Mouse (Mus musculus) right cerebral cortex, adult 18-20 months (tissue): ENCODE results near the gene Fam222a.
A peak's percentile ranks its signal among the peaks of the same experiment; 100 is the strongest.

ENCODE experiments used
- DNase-seq: peaks from one replicate; pipeline ENCODE4 v3.0.0; 2022; ENCODE audit warnings: mixed read lengths

The Fam222a gene

GRCm38 (mm10) chr5:114567565-114568197 lies at the start of gene Fam222a:
Gene Fam222a (plus strand): TSS chr5:114568016.
- DNase-seq: peak; percentile 67

DNA sequence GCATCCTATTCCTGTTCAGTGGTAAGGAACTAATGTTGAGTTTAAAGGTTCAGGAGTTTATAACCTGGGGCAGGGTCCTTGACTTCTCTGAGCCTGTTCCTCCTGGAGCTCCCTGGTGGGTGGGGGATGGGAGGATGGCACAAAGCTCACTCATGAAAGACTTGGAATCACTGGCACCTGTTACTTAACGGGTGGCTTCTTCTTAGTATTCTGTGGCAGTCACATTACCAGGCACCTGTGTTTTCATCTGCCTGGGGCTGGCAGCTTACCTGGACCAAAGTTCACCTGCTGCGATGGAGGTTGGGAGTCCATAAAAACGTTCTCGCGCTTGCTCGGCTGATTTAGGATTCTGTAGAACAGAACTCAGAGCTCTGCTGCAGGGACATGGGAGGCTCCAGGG lies 39.5 kb upstream of the Fam222a start:
- DNase-seq: no peak

- no peak for DNase-seq
These were observed 37.5 kb upstream of the Fam222a start for GRCm38 (mm10) chr5:114530337-114530736.

DNA sequence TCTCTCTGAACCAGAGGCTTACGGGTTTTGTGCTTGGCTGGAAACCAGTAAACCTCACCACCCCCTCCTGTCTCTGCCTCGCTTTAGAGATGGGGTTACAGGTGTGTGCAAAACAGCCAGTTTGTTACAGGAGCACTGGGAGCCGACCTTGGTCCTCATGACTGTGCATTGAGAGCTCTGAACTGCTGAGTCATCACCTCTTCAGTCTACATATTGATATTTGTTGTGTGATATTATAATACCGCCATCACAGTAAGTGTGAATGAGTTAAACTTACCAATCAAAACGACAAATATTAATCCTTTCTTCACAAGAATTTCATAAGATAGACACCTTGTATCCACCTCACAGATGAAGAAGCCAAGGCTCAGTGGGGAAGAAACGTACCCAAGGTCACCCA lies 35.8 kb upstream of the Fam222a start:
- no peak for DNase-seq

DNA sequence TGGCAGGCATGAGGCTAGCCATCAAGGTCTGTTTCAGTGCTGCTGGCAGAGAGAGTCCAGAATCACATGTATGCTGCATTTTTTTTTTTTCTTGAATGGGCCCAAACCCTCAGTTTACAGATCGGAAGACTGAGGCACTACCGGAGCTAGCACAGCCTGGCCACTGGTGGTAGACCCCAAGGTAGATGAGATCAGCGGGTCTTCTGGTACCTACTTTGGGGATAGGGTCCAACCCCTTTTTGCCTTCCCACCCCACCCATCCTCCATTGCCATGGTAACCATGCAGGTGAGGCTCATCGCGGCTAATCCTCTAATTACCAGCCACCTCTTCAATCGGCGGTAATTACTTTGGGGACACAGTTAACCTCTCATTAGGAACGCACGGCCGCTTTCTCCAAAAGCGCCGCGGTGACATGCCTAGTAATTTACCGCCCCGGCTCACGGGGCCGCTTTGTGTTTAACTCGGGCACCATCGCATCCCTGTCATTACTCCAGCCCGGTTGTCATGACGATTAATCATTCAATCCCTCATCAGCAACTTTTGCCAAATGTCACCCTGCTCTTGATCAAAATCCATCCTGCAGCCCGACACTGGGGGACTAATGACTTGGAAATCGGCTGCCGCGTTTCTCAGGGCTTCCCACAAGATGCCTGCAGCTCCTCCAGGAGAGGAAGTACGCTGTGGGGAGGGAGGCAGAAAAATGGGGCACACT lies 30.4 kb upstream of the Fam222a start:
- DNase-seq: no peak

DNA sequence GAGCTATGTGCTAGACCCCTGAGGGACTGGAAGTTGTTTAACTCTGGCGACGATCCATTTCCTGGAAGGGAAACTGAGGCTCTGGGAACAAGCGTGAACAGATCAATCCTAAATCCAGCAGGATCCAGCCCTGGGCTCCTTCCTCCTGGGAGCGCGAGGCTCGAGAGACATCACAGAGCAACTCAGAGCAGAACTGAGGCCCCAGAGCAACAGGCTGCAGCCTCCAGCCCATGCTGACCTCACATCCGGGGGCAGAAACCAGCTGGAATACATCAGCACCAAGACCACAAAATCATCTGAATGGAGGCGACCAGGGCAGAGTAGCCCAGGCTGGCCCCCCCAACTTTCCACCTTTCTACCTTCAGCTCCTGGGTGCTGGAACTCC lies 29.8 kb upstream of the Fam222a start:
- no peak for DNase-seq

DNA sequence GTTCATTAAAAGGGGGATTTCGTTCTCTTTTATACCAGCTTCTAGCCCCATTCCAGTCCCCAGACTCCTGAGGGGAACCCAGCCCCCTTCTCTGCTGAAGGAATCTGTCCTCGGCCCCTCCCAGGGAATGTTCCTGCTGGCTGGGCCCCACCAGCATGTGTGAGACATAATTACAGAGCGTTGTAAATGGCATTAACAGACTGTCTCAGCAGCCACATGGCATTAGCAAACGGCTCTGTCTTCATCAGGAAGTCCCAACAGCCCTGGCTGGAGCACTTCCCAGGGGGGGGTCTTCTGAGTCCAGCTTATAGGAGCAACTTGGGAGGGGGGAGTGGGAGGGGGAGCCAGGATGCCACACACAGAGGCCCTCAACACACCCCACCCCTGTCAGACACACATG lies 29.1 kb upstream of the Fam222a start:
- no peak for DNase-seq

DNA sequence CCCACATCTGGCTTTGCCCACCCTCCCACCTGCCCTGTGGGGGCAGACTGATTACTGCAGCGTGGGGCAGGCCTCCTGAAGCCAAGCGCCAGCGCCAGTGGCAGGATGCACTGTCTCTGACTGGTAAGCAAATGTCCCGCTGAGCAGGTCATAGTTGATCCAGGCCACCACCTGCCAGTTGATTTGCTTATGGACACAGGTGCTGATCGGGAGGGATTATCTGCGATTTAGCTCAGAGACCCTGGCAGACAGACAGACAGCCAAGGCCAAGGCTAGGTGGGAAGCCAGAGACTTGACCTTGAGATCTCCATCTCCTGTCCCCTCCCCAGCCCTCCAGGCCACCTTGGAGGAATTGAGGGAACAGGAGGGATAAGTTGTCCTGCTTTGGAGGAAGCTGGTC lies 28.1 kb upstream of the Fam222a start:
- DNase-seq: no peak

DNA sequence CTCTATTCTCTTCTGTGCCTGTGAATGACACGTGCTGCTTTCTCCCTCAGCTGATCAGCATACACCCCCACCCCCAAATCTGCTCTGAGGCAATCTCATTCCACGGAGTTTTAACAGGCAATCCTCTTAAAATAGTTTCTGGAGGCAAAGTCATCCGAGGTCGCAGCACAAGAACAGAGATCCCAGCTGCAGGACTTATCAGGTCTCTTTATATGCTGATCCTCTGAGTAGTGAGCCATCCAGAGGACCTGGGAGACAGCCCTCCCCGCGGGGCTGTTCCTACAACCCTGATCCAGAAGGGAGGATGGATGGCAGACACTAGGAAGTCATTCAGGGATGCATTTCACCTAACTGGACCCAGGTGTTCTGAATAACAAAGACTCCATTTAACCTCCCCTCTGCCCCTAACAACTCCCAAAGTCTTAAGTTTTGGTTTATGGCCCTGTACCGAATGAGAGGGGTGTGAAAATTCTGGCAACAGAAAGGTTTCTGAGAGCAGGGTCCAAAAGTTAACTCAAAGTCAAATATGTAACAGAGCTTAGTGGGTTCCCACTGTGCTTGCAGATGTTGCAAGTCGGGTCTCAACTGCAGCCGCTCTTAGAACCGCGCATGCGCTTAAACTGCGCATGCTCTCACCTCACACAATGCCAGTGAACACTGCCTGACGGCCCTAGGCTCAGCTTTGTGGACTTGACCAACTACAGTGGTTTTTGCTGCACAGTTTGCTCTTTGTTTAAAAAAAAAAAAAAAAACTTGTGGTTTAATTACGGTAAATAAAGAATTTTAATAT lies 26.0 kb upstream of the Fam222a start:
- DNase-seq: no peak

- no peak for DNase-seq
These were observed 24.2 kb upstream of the Fam222a start for GRCm38 (mm10) chr5:114543656-114544055.

DNA sequence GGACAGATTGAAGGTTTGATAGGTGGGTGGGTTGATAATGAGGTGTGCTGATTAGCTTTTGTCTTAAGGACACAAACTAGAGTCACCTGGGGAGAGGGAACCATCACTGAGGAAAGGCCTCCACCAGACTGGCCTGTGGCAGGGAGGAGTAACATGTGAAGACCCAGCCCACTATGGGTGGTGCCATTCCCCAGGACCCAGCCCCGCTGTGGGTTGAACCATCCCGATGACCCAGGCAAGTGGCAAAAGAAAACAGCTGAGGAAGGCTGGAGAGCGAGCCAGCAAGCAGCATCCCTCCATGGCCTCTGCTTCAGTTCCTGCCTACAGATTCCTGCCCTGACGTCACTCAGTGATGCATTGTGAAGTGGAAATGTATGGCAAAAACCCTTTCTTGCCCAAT lies 23.6 kb upstream of the Fam222a start:
- no peak for DNase-seq

DNA sequence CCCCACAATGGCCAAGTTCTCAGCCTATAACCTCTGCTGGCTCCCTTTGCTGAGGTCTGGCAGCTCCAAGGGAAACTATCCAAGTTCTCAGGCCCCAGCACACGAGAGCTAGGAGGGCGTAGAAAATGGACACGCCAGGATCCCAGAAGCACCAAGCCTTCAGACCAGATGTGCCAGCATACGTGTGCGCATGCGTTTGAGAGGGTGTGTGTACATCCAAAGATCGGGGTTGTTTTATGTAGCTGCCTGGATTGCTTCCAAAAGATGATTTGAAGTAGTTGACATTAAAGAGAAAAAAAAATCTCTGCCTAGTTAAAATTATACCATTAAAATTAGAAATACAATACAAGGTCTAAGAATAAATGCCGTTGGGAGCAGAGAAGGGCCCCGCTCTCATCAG lies 22.7 kb upstream of the Fam222a start:
- no peak for DNase-seq

- DNase-seq: no peak
These were observed 18.8 kb upstream of the Fam222a start for GRCm38 (mm10) chr5:114548976-114549375.

DNA sequence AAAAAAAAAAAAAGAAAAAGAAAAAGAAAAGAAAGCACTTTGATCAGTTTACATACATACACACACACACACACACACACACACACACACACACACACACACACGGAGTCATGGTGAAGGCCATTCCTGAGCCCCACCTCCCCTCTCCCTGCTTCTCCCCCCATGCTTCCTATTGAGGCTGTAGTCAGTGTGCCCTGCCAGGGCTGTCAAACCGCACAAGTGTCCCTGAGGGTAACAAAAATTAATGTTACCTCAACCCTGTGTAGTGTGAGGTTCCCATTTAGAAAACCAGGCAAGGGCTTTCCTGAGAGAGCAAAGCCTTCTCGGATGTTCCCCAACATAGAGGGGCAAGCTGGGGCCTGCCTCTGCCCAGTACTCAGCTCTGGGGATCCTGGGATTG lies 18.0 kb upstream of the Fam222a start:
- DNase-seq: no peak

GRCm38 (mm10) chr5:114550431-114550830 lies 17.4 kb upstream of the Fam222a start:
- DNase-seq: no peak

DNA sequence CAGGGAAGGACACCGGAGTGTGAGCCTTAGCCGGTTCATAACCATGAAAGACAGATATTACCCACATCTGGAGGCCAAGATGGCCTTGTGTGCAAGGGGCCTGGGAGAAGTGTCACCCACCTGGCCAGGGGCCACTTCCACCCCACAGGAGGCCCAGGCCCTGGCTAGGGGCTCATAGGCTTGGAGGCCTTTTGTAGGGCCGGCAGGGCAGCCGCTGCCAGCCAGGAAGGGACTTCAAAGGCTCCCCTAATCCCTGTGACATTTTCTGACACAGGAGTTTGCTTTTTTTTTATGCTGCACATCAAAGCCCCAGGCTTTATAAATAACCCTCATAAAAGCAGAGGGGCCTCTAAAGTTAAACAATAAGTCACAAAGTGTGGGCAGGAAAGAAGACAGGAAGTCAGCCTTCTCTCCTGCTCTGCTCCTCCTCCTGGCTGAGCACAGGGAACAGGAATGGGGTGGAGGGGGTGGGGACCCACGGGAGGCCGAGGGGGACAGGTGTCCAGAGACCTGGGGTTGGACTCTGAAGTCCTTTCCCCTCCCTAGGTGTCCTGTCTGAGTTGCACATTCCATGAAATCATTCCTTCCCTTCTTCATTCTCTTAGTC lies 16.8 kb upstream of the Fam222a start:
- no peak for DNase-seq

GRCm38 (mm10) chr5:114552507-114553208 lies 15.2 kb upstream of the Fam222a start:
- no peak for DNase-seq

GRCm38 (mm10) chr5:114553706-114554105 lies 14.1 kb upstream of the Fam222a start:
- DNase-seq: no peak

DNA sequence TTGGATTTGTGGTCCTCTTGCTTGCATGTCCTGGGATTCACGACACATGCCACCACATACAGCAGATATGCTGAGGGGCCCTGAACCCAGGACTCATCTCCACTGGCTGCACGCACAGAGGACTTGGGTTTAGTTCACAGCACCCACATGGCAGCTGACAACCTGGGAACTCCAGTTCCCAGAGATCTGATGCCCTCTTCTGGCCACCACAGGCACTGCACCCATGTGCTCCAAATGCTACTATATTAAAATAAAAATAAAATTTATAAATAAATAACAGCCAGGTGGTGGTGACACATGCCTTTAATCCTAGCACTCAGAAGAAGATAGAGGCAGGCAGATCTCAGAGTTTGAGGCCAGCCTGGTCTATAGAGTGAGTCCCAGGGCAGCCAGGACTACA lies 12.4 kb upstream of the Fam222a start:
- no peak for DNase-seq

- DNase-seq: no peak
These were observed 11.7 kb upstream of the Fam222a start for GRCm38 (mm10) chr5:114556109-114556508.

GRCm38 (mm10) chr5:114557765-114558731 lies 9.8 kb upstream of the Fam222a start:
- DNase-seq: no peak

- no peak for DNase-seq
These were observed 7.3 kb upstream of the Fam222a start for GRCm38 (mm10) chr5:114560533-114560936.
